In genomic region chr10:80384709-80385108, GRCm38 (mm10) we compare ENCODE assay signal across 9 mouse cellular contexts. TPM values are rescaled to one million over a fixed set of nuclear protein-coding genes. Genes with fewer than 3 reads are reported as not detected.
DNase-seq lines count a peak whose midpoint lies in the region; ATAC-seq and TF ChIP-seq lines count a peak whose summit lies in the region.
"Had no signal": no experiment of that assay in that cellular context is flagged by ENCODE, and none has a peak within 500 bp of the region (broad histone marks: within the 10 kb centered on the region; RNA-seq: fewer than 3 reads in every experiment).

No protein-coding gene starts in this region.

- TF ChIP-seq POLR2A in cortical plate, adult 2 months (IDR thresholded peaks at IDR 0.05; ENCODE audit: extremely low read depth, insufficient read depth, low read length), result no peak

- H3K4me3 ChIP-seq in heart, embryonic 13.5 days, result peak overlapping the region; percentile 91
- H3K4me3 ChIP-seq in cortical plate, adult 2 months (ENCODE audit: insufficient read depth, low read length), result peak overlapping the region; percentile 55
- H3K4me3 ChIP-seq in hindbrain, embryonic 15.5 days, result peak overlapping the region; percentile 94
- peak overlapping the region; percentile 98 for H3K4me3 ChIP-seq in midbrain, embryonic 11.5 days (ENCODE audit: low read depth, low read length)

- peak overlapping the region; percentile 99 for H3K9ac ChIP-seq in heart, embryonic 13.5 days
- H3K9ac ChIP-seq in hindbrain, embryonic 15.5 days, result peak overlapping the region; percentile 98
- peak overlapping the region; percentile 96 for H3K9ac ChIP-seq in midbrain, embryonic 11.5 days (ENCODE audit: low read length)

- no peak overlapping the region for H3K27ac ChIP-seq in heart, embryonic 13.5 days (replicated peaks)
- no peak overlapping the region for H3K27ac ChIP-seq in cortical plate, adult 2 months (ENCODE audit: insufficient read depth, low read length)
- H3K27ac ChIP-seq in hindbrain, embryonic 15.5 days (replicated peaks), result peak overlapping the region; percentile 92; the same call in 1 of the 2 replicates
- H3K27ac ChIP-seq in midbrain, embryonic 11.5 days (ENCODE audit: low read depth, low read length), result peak overlapping the region; percentile 97

- no peaks in the 10 kb centered on the region for H3K27me3 ChIP-seq in heart, embryonic 13.5 days (replicated peaks)
- no peaks in the 10 kb centered on the region for H3K27me3 ChIP-seq in hindbrain, embryonic 15.5 days
- no peaks in the 10 kb centered on the region for H3K27me3 ChIP-seq in midbrain, embryonic 11.5 days (ENCODE audit: control insufficient read depth, insufficient read depth, low read length)

- peak overlapping the region; percentile 86 for H3K4me2 ChIP-seq in heart, embryonic 13.5 days
- peak overlapping the region; percentile 89 for H3K4me2 ChIP-seq in hindbrain, embryonic 15.5 days
- peak overlapping the region; percentile 68 for H3K4me2 ChIP-seq in midbrain, embryonic 11.5 days

- no peaks in the 10 kb centered on the region for H3K9me3 ChIP-seq in heart, embryonic 13.5 days
- H3K9me3 ChIP-seq in hindbrain, embryonic 15.5 days, result no peaks in the 10 kb centered on the region
- H3K9me3 ChIP-seq in midbrain, embryonic 11.5 days (ENCODE audit: control insufficient read depth, low read length), result no peaks in the 10 kb centered on the region

- no peak for DNase-seq in heart, postnatal 25 days (ENCODE audit: low spot score)
- no peak for DNase-seq in midbrain, embryonic 11.5 days (ENCODE audit: low spot score, missing footprints)
- no peak for DNase-seq in gastrocnemius, postnatal 36 days
- no peak for DNase-seq in MN1 (ENCODE audit: low spot score)
- DNase-seq in testis, postnatal 14 days (ENCODE audit: low spot score), result no peak
- DNase-seq: kidney, adult 18-20 months had no signal

- TF ChIP-seq CTCF in cortical plate, adult 2 months (IDR thresholded peaks at IDR 0.05; ENCODE audit: extremely low read depth, insufficient read depth, low read length), result no peak

- WGBS in heart, embryonic 13.5 days, result 57% methylated on average over 7 of the region's 7 CpGs
- 42% methylated on average over 7 of the region's 7 CpGs for whole genome bisulfite sequencing in hindbrain, embryonic 15.5 days
- WGBS in midbrain, embryonic 11.5 days, result 76% methylated on average over 7 of the region's 7 CpGs

- ATAC-seq in heart, embryonic 13.5 days (ENCODE audit: extremely low read depth, insufficient number of reproducible peaks, low FRiP score, low TSS enrichment), result no peak
- ATAC-seq in hindbrain, embryonic 15.5 days (ENCODE audit: low FRiP score, low read depth), result no peak
- ATAC-seq in midbrain, embryonic 11.5 days (ENCODE audit: low FRiP score), result no peak

- peaks cover 48% of the 10 kb centered on the region for H3K4me1 ChIP-seq in heart, embryonic 13.5 days
- peaks cover 4% of the 10 kb centered on the region; the same call in 1 of the 2 replicates for H3K4me1 ChIP-seq in cortical plate, adult 2 months (ENCODE audit: control insufficient read depth, insufficient read depth, low read length)
- peaks cover 44% of the 10 kb centered on the region for H3K4me1 ChIP-seq in hindbrain, embryonic 15.5 days (replicated peaks)
- peaks cover 31% of the 10 kb centered on the region for H3K4me1 ChIP-seq in midbrain, embryonic 11.5 days (ENCODE audit: control insufficient read depth, insufficient read depth, low read length)

- H3K36me3 ChIP-seq in heart, embryonic 13.5 days, result peaks cover 52% of the 10 kb centered on the region
- H3K36me3 ChIP-seq in hindbrain, embryonic 15.5 days, result peaks cover 34% of the 10 kb centered on the region
- H3K36me3 ChIP-seq in midbrain, embryonic 11.5 days (ENCODE audit: control insufficient read depth, insufficient read depth, low read length), result peaks cover 21% of the 10 kb centered on the region

- intact Hi-C loops in heart, postnatal 25 days (cut with DNase I), result no loop called here
- intact Hi-C loops in gastrocnemius, postnatal 36 days (cut with DNase I), result no loop called here

RNA-seq across cellular contexts. Expression of gene Mex3d, which starts 2.8 kb away (rescaled TPM):
- 3.8 and 4.5 TPM in 2 replicates for polyA plus RNA-seq in heart, embryonic 13.5 days (2015; fragmentation: Nextera tagmentation; extraction: Ambion mirVana)
- 1 to 10 TPM; 7.5 to 8.8 TPM for total RNA-seq in heart, postnatal 25 days (2021)
- polyA plus RNA-seq in cortical plate, adult 2 months (2012; rRNA removed), result 13.8 and 14.3 TPM in 2 replicates
- polyA plus RNA-seq in hindbrain, embryonic 15.5 days (2015; fragmentation: Nextera tagmentation; extraction: Ambion mirVana), result 18.9 and 19.2 TPM in 2 replicates
- polyA plus RNA-seq in midbrain, embryonic 11.5 days (2014; fragmentation: Nextera tagmentation; extraction: Ambion mirVana), result 11.8 and 12.4 TPM in 2 replicates
- 1 to 10 TPM; 3.4 to 4.5 TPM for total RNA-seq in gastrocnemius, postnatal 36 days (2021)

RNA-seq across cellular contexts. Expression of gene Mbd3, which starts 14.6 kb away (rescaled TPM):
- polyA plus RNA-seq in heart, embryonic 13.5 days (2015; fragmentation: Nextera tagmentation; extraction: Ambion mirVana), result 170 and 182 TPM in 2 replicates
- total RNA-seq in heart, postnatal 25 days (2021), result 10 to 100 TPM; 85.2 to 88.9 TPM
- polyA plus RNA-seq in cortical plate, adult 2 months (2012; rRNA removed), result 186 and 210 TPM in 2 replicates
- 213 and 229 TPM in 2 replicates for polyA plus RNA-seq in hindbrain, embryonic 15.5 days (2015; fragmentation: Nextera tagmentation; extraction: Ambion mirVana)
- polyA plus RNA-seq in midbrain, embryonic 11.5 days (2014; fragmentation: Nextera tagmentation; extraction: Ambion mirVana), result 222 and 252 TPM in 2 replicates
- total RNA-seq in gastrocnemius, postnatal 36 days (2021), result 10 to 100 TPM; 95.1 to 99.9 TPM

RNA-seq across cellular contexts. Expression of gene Uqcr11, which starts 21.9 kb away (rescaled TPM):
- polyA plus RNA-seq in heart, embryonic 13.5 days (2015; fragmentation: Nextera tagmentation; extraction: Ambion mirVana), result 1,246 and 1,505 TPM in 2 replicates
- 1,000 to 10,000 TPM; 1,983 to 2,045 TPM for total RNA-seq in heart, postnatal 25 days (2021)
- 1,456 and 1,595 TPM in 2 replicates for polyA plus RNA-seq in cortical plate, adult 2 months (2012; rRNA removed)
- polyA plus RNA-seq in hindbrain, embryonic 15.5 days (2015; fragmentation: Nextera tagmentation; extraction: Ambion mirVana), result 711 and 737 TPM in 2 replicates
- 404 and 476 TPM in 2 replicates for polyA plus RNA-seq in midbrain, embryonic 11.5 days (2014; fragmentation: Nextera tagmentation; extraction: Ambion mirVana)
- total RNA-seq in gastrocnemius, postnatal 36 days (2021), result 100 to 1,000 TPM; 825 to 866 TPM

RNA-seq across cellular contexts. Expression of gene Plk5, which starts 28.4 kb away (rescaled TPM):
- not detected in 2 replicates for polyA plus RNA-seq in heart, embryonic 13.5 days (2015; fragmentation: Nextera tagmentation; extraction: Ambion mirVana)
- under 1 TPM; 0.18 to 0.36 TPM for total RNA-seq in heart, postnatal 25 days (2021)
- 36.3 and 40.3 TPM in 2 replicates for polyA plus RNA-seq in cortical plate, adult 2 months (2012; rRNA removed)
- 6.1 and 6.4 TPM in 2 replicates for polyA plus RNA-seq in hindbrain, embryonic 15.5 days (2015; fragmentation: Nextera tagmentation; extraction: Ambion mirVana)
- polyA plus RNA-seq in midbrain, embryonic 11.5 days (2014; fragmentation: Nextera tagmentation; extraction: Ambion mirVana), result 0.05 and 0.22 TPM in 2 replicates
- under 1 TPM; 0.15 to 0.20 TPM for total RNA-seq in gastrocnemius, postnatal 36 days (2021)

RNA-seq across cellular contexts. Expression of gene Adamtsl5, which starts 36.5 kb away (rescaled TPM):
- polyA plus RNA-seq in heart, embryonic 13.5 days (2015; fragmentation: Nextera tagmentation; extraction: Ambion mirVana), result 6.5 and 8.3 TPM in 2 replicates
- total RNA-seq in heart, postnatal 25 days (2021), result 10 to 100 TPM; 68.4 to 71.7 TPM
- 7.9 and 9.4 TPM in 2 replicates for polyA plus RNA-seq in cortical plate, adult 2 months (2012; rRNA removed)
- 0.76 and 1.2 TPM in 2 replicates for polyA plus RNA-seq in hindbrain, embryonic 15.5 days (2015; fragmentation: Nextera tagmentation; extraction: Ambion mirVana)
- polyA plus RNA-seq in midbrain, embryonic 11.5 days (2014; fragmentation: Nextera tagmentation; extraction: Ambion mirVana), result 0.11 and 0.31 TPM in 2 replicates
- total RNA-seq in gastrocnemius, postnatal 36 days (2021), result 10 to 100 TPM; 27.4 to 38.1 TPM

Comparison
In these comparisons a context has a peak if more than half of its experiments do, and no peak if none do; other contexts are left out.
1. H3K27ac ChIP-seq: peak in hindbrain, embryonic 15.5 days (single experiment) and midbrain, embryonic 11.5 days (single experiment); none in heart, embryonic 13.5 days (single experiment) and cortical plate, adult 2 months (single experiment).
2. Peak in every context shown above with its lines, with median percentiles within 50 percentile points of each other: H3K4me2 ChIP-seq, H3K4me3 ChIP-seq and H3K9ac ChIP-seq.